Mouse (Mus musculus): ENCODE measurements around the gene Dgkz. TPM values are rescaled to one million over a fixed set of nuclear protein-coding genes. Genes with fewer than 3 reads are reported as not detected.
A peak's percentile ranks its signal among the peaks of the same experiment; 100 is the strongest.

Dgkz gene
- polyA plus RNA-seq, 1 experiment from 2014 or later = 28.6 TPM

- ATAC-seq (replicated peaks; ENCODE audit: insufficient number of reproducible peaks, low FRiP score, low TSS enrichment, low read depth) = no peak
- Histone ChIP-seq H3K27ac (replicated peaks; ENCODE audit: low read depth, low read length) (no peak overlapping the region), H3K27me3 (ENCODE audit: control insufficient read depth, insufficient read depth, low read length) (no peaks in the 10 kb centered on the region), H3K4me2 (ENCODE audit: low read depth, low read length) (no peak overlapping the region), H3K9me3 (replicated peaks; ENCODE audit: control insufficient read depth, low read length) (no peaks in the 10 kb centered on the region), H3K4me3 (ENCODE audit: low read depth, low read length) (no peak overlapping the region), H3K36me3 (replicated peaks; ENCODE audit: control insufficient read depth, insufficient read depth, low read depth, low read length) (no peaks in the 10 kb centered on the region), H3K4me1 (ENCODE audit: control insufficient read depth, insufficient read depth, low read length) (peaks cover 9% of the 10 kb centered on the region), H3K9ac (replicated peaks; ENCODE audit: low read length) (no peak overlapping the region; the same call in 1 of the 2 replicates)
- DNase-seq (ENCODE audit: low spot score) = no peak
- WGBS = 50% methylated on average over 11 of the region's 11 CpGs
These were observed 28.1 kb downstream of the Dgkz start for GRCm38 (mm10) chr2:91947397-91948150.

GRCm38 (mm10) chr2:91946836-91947235 is 28.8 kb downstream of the Dgkz start:
- no peak overlapping the region for H3K9ac ChIP-seq (replicated peaks; ENCODE audit: low read length)
- H3K4me2 ChIP-seq (ENCODE audit: low read depth, low read length) = no peak overlapping the region
- DNase-seq (ENCODE audit: low spot score) (no peak), ATAC-seq (replicated peaks; ENCODE audit: insufficient number of reproducible peaks, low FRiP score, low TSS enrichment, low read depth) (no peak)
- no peaks in the 10 kb centered on the region for H3K36me3 ChIP-seq (replicated peaks; ENCODE audit: control insufficient read depth, insufficient read depth, low read depth, low read length)
- H3K4me3 ChIP-seq (ENCODE audit: low read depth, low read length) = no peak overlapping the region
- no peak overlapping the region for H3K27ac ChIP-seq (replicated peaks; ENCODE audit: low read depth, low read length)
- no peaks in the 10 kb centered on the region for H3K27me3 ChIP-seq (ENCODE audit: control insufficient read depth, insufficient read depth, low read length)
- no peaks in the 10 kb centered on the region for H3K9me3 ChIP-seq (replicated peaks; ENCODE audit: control insufficient read depth, low read length)
- WGBS = 71% methylated on average over 6 of the region's 6 CpGs
- peaks cover 9% of the 10 kb centered on the region for H3K4me1 ChIP-seq (ENCODE audit: control insufficient read depth, insufficient read depth, low read length)

GRCm38 (mm10) chr2:91945483-91945882 is 30.2 kb downstream of the Dgkz start, which contains the start of gene Gm9821:
Gene Gm9821 (plus strand): TSS chr2:91945703.
- H3K4me3 ChIP-seq (ENCODE audit: low read depth, low read length) = no peak within 1 kb of the TSS
- ATAC-seq (replicated peaks; ENCODE audit: insufficient number of reproducible peaks, low FRiP score, low TSS enrichment, low read depth) = no peak
- H3K27me3 ChIP-seq (ENCODE audit: control insufficient read depth, insufficient read depth, low read length) = no peaks in the 10 kb centered on the region
- H3K36me3 ChIP-seq (replicated peaks; ENCODE audit: control insufficient read depth, insufficient read depth, low read depth, low read length) = no peaks in the 10 kb centered on the region; the same call in 1 of the 2 replicates
- no peak within 1 kb of the TSS for H3K9ac ChIP-seq (replicated peaks; ENCODE audit: low read length)
- WGBS = 86% methylated on average over 18 of the region's 18 CpGs
- no peak within 1 kb of the TSS for H3K27ac ChIP-seq (replicated peaks; ENCODE audit: low read depth, low read length)
- no peaks in the 10 kb centered on the region for H3K9me3 ChIP-seq (replicated peaks; ENCODE audit: control insufficient read depth, low read length)
- peaks cover 9% of the 10 kb centered on the region for H3K4me1 ChIP-seq (ENCODE audit: control insufficient read depth, insufficient read depth, low read length)
- H3K4me2 ChIP-seq (ENCODE audit: low read depth, low read length) = no peak within 1 kb of the TSS
- no peak for DNase-seq (ENCODE audit: low spot score)

- DNase-seq (ENCODE audit: low spot score) (peak; percentile 79), ATAC-seq (replicated peaks; ENCODE audit: insufficient number of reproducible peaks, low FRiP score, low TSS enrichment, low read depth) (peak; percentile 73)
- Histone ChIP-seq H3K9me3 (replicated peaks; ENCODE audit: control insufficient read depth, low read length) (no peaks in the 10 kb centered on the region), H3K36me3 (replicated peaks; ENCODE audit: control insufficient read depth, insufficient read depth, low read depth, low read length) (no peaks in the 10 kb centered on the region; the same call in 1 of the 2 replicates), H3K4me3 (ENCODE audit: low read depth, low read length) (no peak overlapping the region), H3K27me3 (ENCODE audit: control insufficient read depth, insufficient read depth, low read length) (no peaks in the 10 kb centered on the region), H3K4me2 (ENCODE audit: low read depth, low read length) (no peak overlapping the region), H3K4me1 (ENCODE audit: control insufficient read depth, insufficient read depth, low read length) (peaks cover 5% of the 10 kb centered on the region; the same call in 1 of the 2 replicates), H3K27ac (replicated peaks; ENCODE audit: low read depth, low read length) (no peak overlapping the region), H3K9ac (replicated peaks; ENCODE audit: low read length) (no peak overlapping the region)
- 41% methylated on average over 13 of the region's 13 CpGs for WGBS
These were observed 31.3 kb downstream of the Dgkz start for GRCm38 (mm10) chr2:91944170-91944950.

- no peak for ATAC-seq (replicated peaks; ENCODE audit: insufficient number of reproducible peaks, low FRiP score, low TSS enrichment, low read depth)
- H3K36me3 ChIP-seq (replicated peaks; ENCODE audit: control insufficient read depth, insufficient read depth, low read depth, low read length) = peaks cover 2% of the 10 kb centered on the region; the same call in 1 of the 2 replicates
- 0 out of 2 replicates have a peak, but pooled peaks cover 2% of the 10 kb centered on the region for H3K4me1 ChIP-seq (ENCODE audit: control insufficient read depth, insufficient read depth, low read length)
- H3K27ac ChIP-seq (replicated peaks; ENCODE audit: low read depth, low read length) = no peak overlapping the region
- 64% methylated on average over 6 of the region's 6 CpGs for WGBS
- DNase-seq (ENCODE audit: low spot score) = no peak
- H3K4me3 ChIP-seq (ENCODE audit: low read depth, low read length) = no peak overlapping the region
- no peaks in the 10 kb centered on the region for H3K27me3 ChIP-seq (ENCODE audit: control insufficient read depth, insufficient read depth, low read length)
- no peak overlapping the region for H3K9ac ChIP-seq (replicated peaks; ENCODE audit: low read length)
- H3K9me3 ChIP-seq (replicated peaks; ENCODE audit: control insufficient read depth, low read length) = no peaks in the 10 kb centered on the region
- H3K4me2 ChIP-seq (ENCODE audit: low read depth, low read length) = no peak overlapping the region
These were observed 33.3 kb downstream of the Dgkz start for GRCm38 (mm10) chr2:91942356-91942755.

GRCm38 (mm10) chr2:91939303-91939935 is 36.2 kb downstream of the Dgkz start:
- Histone ChIP-seq H3K4me3 (ENCODE audit: low read depth, low read length) (no peak overlapping the region), H3K9me3 (replicated peaks; ENCODE audit: control insufficient read depth, low read length) (no peaks in the 10 kb centered on the region), H3K27me3 (ENCODE audit: control insufficient read depth, insufficient read depth, low read length) (no peaks in the 10 kb centered on the region), H3K4me2 (ENCODE audit: low read depth, low read length) (no peak overlapping the region), H3K27ac (replicated peaks; ENCODE audit: low read depth, low read length) (no peak overlapping the region), H3K36me3 (replicated peaks; ENCODE audit: control insufficient read depth, insufficient read depth, low read depth, low read length) (peaks cover 2% of the 10 kb centered on the region; the same call in 1 of the 2 replicates), H3K4me1 (ENCODE audit: control insufficient read depth, insufficient read depth, low read length) (peaks cover under 1% of the 10 kb centered on the region; the same call in 1 of the 2 replicates), H3K9ac (replicated peaks; ENCODE audit: low read length) (no peak overlapping the region)
- WGBS = 86% methylated on average over 15 of the region's 15 CpGs
- ATAC-seq (replicated peaks; ENCODE audit: insufficient number of reproducible peaks, low FRiP score, low TSS enrichment, low read depth) (no peak), DNase-seq (ENCODE audit: low spot score) (no peak)

GRCm38 (mm10) chr2:91936154-91936553 is 39.5 kb downstream of the Dgkz start:
- WGBS = 89% methylated on average over 7 of the region's 7 CpGs
- H3K4me1 ChIP-seq (ENCODE audit: control insufficient read depth, insufficient read depth, low read length) = peaks cover 17% of the 10 kb centered on the region
- no peaks in the 10 kb centered on the region for H3K9me3 ChIP-seq (replicated peaks; ENCODE audit: control insufficient read depth, low read length)
- DNase-seq (ENCODE audit: low spot score) = no peak
- no peak for ATAC-seq (replicated peaks; ENCODE audit: insufficient number of reproducible peaks, low FRiP score, low TSS enrichment, low read depth)
- H3K36me3 ChIP-seq (replicated peaks; ENCODE audit: control insufficient read depth, insufficient read depth, low read depth, low read length) = peaks cover 2% of the 10 kb centered on the region; the same call in 1 of the 2 replicates
- no peaks in the 10 kb centered on the region for H3K27me3 ChIP-seq (ENCODE audit: control insufficient read depth, insufficient read depth, low read length)
- H3K9ac ChIP-seq (replicated peaks; ENCODE audit: low read length) = no peak overlapping the region
- no peak overlapping the region for H3K4me2 ChIP-seq (ENCODE audit: low read depth, low read length)
- H3K27ac ChIP-seq (replicated peaks; ENCODE audit: low read depth, low read length) = no peak overlapping the region
- no peak overlapping the region for H3K4me3 ChIP-seq (ENCODE audit: low read depth, low read length)
